Mouse (Mus musculus) neural tube, embryonic 14.5 days (tissue): ENCODE results near the gene Plpp3. TPM values are rescaled to one million over a fixed set of nuclear protein-coding genes. Genes with fewer than 3 reads are reported as not detected.
"Not testable (repeated sequence)": the region's sequence is repeated elsewhere in the genome, so short reads cannot be mapped to it uniquely, and the experiment has no call there.

Experiments used
- ATAC-seq: fragments of 200-750 bp; cut with Nextera tagmentation; 2 replicates; pipeline ENCODE4 v1.8.0; 2017; ENCODE audit warnings: low read depth, mild to moderate bottlenecking, moderate TSS enrichment, moderate library complexity
- H3K27ac ChIP-seq: fragments of 300-500 bp; sonication (generic); 2 replicates; pipeline ENCODE4 v1.5.1; 2014; ENCODE audit warnings: low read depth, mild to moderate bottlenecking, control low read depth, low read length, moderate library complexity, mixed read lengths
- H3K27me3 ChIP-seq: fragments of 300-500 bp; sonication (generic); 2 replicates; pipeline ENCODE4 v1.6.1; 2014; ENCODE audit warnings: low read length; ENCODE audit not compliant: control insufficient read depth, insufficient read depth
- H3K36me3 ChIP-seq: fragments of 300-500 bp; sonication (generic); 2 replicates; pipeline ENCODE4 v1.6.1; 2014; ENCODE audit warnings: low read length, mixed read lengths; ENCODE audit not compliant: control insufficient read depth, insufficient read depth
- H3K4me1 ChIP-seq: fragments of 300-500 bp; sonication (generic); 2 replicates; pipeline ENCODE4 v1.6.1; 2014; ENCODE audit warnings: low read length; ENCODE audit not compliant: control insufficient read depth, insufficient read depth
- H3K4me2 ChIP-seq: fragments of 300-500 bp; sonication (generic); 2 replicates; pipeline ENCODE4 v1.6.1; 2014; ENCODE audit warnings: mild to moderate bottlenecking, low read depth, low read length, control low read depth
- H3K4me3 ChIP-seq: fragments of 300-500 bp; sonication (generic); 2 replicates; pipeline ENCODE4 v1.5.1; 2014; ENCODE audit warnings: low read depth, low read length, control low read depth, mixed read lengths
- H3K9ac ChIP-seq: fragments of 300-500 bp; sonication (generic); replicated peaks from 2 replicates; pipeline ENCODE4 v1.6.1; 2014; ENCODE audit warnings: low read depth, mild to moderate bottlenecking, control low read depth, low read length, mixed read lengths
- H3K9me3 ChIP-seq: fragments of 300-500 bp; sonication (generic); 2 replicates; pipeline ENCODE4 v1.6.1; 2016; ENCODE audit warnings: low read length; ENCODE audit not compliant: control insufficient read depth
- WGBS: fragments of 180-500 bp; shearing (Covaris S2); extraction: QIAGEN DNeasy Blood & Tissue Kit; methylation state at CpG from one replicate; pipeline ENCODE4 v1.1.7; 2014; 5-methylcytosine and 5-hydroxymethylcytosine counted together
- polyA plus RNA-seq: library from polyadenylated mRNA; unstranded; fragments of >200 nt; fragmentation: Nextera tagmentation; extraction: Ambion mirVana; gene quantifications from 2 replicates; pipeline ENCODE4 v1.2.1, GENCODE M21; 2014

The Plpp3 gene
- polyA plus RNA-seq, 1 experiment from 2014 or later, result 58.5 TPM

GRCm38 (mm10) chr4:105265041-105265440, 107.9 kb downstream of the Plpp3 start:
- no peak overlapping the region for H3K9ac ChIP-seq
- no peak overlapping the region for H3K4me2 ChIP-seq
- ATAC-seq, result no peak
- H3K36me3 ChIP-seq, result no peaks in the 10 kb centered on the region
- no peaks in the 10 kb centered on the region for H3K4me1 ChIP-seq
- H3K27ac ChIP-seq, result no peak overlapping the region
- no peak overlapping the region for H3K4me3 ChIP-seq
- H3K9me3 ChIP-seq, result no peaks in the 10 kb centered on the region
- no peaks in the 10 kb centered on the region for H3K27me3 ChIP-seq
- WGBS, result 87% methylated on average over 8 of the region's 8 CpGs

DNA sequence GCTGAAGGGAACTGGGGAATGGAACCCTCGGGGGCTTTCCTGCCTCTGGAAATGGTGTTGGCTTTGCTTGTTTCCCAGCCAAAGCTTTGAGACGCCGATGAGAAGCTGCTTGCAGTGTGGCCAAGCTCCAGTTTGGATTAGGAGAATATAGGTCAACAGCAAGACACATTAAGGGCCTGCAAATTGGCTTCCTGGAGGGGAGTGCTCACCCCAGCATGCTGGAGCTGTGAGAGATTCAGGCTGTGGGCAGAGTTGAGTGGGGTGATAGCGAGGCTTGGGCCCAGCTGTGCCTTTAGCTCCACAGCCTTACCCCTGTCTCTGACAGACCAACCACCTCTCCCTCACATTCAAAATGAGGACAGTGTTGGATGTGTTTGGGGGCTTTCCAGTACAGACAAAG, 108.5 kb downstream of the Plpp3 start:
- 76% methylated on average over 4 of the region's 4 CpGs for WGBS
- Histone ChIP-seq H3K27me3 (no peaks in the 10 kb centered on the region), H3K27ac (no peak overlapping the region), H3K4me1 (no peaks in the 10 kb centered on the region), H3K4me2 (no peak overlapping the region), H3K9ac (no peak overlapping the region), H3K9me3 (no peaks in the 10 kb centered on the region), H3K4me3 (no peak overlapping the region), H3K36me3 (no peaks in the 10 kb centered on the region)
- ATAC-seq, result no peak

DNA sequence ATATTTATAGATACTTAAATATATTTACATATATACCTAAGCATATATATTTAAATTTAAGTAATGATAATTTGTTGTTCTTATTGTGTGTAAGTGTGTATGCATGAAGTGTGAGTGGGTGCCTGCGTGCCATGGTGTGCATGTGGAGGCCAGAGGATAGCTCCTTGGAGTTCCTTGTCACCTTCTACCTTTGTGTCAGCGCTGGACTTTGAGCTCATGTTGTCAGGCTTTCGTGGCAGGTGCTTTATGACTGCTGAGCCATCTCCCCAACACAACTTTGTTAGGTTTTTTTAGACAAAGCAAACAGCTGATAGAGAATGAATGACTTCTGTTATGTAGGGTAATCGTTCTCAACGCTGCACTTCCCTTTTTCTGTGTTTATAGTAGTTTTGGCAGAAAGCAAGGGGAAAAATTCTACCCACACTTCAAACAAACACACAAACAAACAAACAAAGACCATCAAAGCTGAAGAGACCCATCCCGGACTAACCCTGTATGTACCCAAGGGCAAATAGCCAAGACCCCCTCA, 111.1 kb downstream of the Plpp3 start:
- no peak overlapping the region for H3K4me3 ChIP-seq
- WGBS, result 81% methylated on average over 6 of the region's 6 CpGs

DNA sequence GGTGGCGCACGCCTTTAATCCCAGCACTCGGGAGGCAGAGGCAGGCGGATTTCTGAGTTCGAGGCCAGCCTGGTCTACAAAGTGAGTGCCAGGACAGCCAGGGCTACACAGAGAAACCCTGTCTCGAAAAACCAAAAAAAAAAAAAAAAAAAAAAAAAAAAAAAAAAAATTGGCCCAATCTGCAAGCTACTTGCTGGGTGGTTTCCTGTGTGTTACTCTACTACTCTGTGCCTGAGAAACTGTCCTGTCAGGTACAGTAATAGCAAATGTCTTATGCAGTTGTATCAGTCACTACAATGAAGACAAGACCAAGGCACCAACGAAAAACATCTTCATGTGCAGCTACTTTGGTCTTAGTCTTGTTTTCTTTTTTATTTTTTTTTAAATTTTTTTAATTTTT, 112.3 kb downstream of the Plpp3 start:
- H3K27ac ChIP-seq, H3K4me2 ChIP-seq, H3K36me3 ChIP-seq, H3K9me3 ChIP-seq, H3K4me1 ChIP-seq, ATAC-seq, H3K27me3 ChIP-seq, H3K9ac ChIP-seq, H3K4me3 ChIP-seq: not testable (repeated sequence)
- 94% methylated on average over 6 of the region's 7 CpGs for WGBS

More for the DNA sequence above, 111.1 kb downstream of the Plpp3 start:
- Histone ChIP-seq H3K9me3 (no peaks in the 10 kb centered on the region), H3K27me3 (no peaks in the 10 kb centered on the region), H3K9ac (no peak overlapping the region), H3K4me2 (no peak overlapping the region), H3K36me3 (no peaks in the 10 kb centered on the region), H3K4me1 (no peaks in the 10 kb centered on the region), H3K27ac (no peak overlapping the region)
- no peak for ATAC-seq

- H3K36me3 ChIP-seq, result no peaks in the 10 kb centered on the region
- H3K4me2 ChIP-seq, result no peak overlapping the region
- H3K27ac ChIP-seq, result no peak overlapping the region
- H3K4me3 ChIP-seq, result no peak overlapping the region
- 87% methylated on average over 6 of the region's 6 CpGs for WGBS
- H3K9ac ChIP-seq, result no peak overlapping the region
- 0 out of 2 replicates have a peak, but pooled peaks cover 3% of the 10 kb centered on the region for H3K4me1 ChIP-seq
- H3K9me3 ChIP-seq, result no peaks in the 10 kb centered on the region
- ATAC-seq, result no peak
- H3K27me3 ChIP-seq, result no peaks in the 10 kb centered on the region
These were observed 114.0 kb downstream of the Plpp3 start for GRCm38 (mm10) chr4:105271166-105271565.

GRCm38 (mm10) chr4:105273034-105273433, 115.9 kb downstream of the Plpp3 start:
- Histone ChIP-seq H3K4me2 (no peak overlapping the region), H3K4me1 (0 out of 2 replicates have a peak, but pooled peaks cover 3% of the 10 kb centered on the region), H3K27ac (no peak overlapping the region), H3K27me3 (no peaks in the 10 kb centered on the region), H3K9me3 (no peaks in the 10 kb centered on the region), H3K4me3 (no peak overlapping the region), H3K9ac (no peak overlapping the region), H3K36me3 (no peaks in the 10 kb centered on the region)
- 80% methylated on average over 2 of the region's 2 CpGs for WGBS
- ATAC-seq, result no peak

DNA sequence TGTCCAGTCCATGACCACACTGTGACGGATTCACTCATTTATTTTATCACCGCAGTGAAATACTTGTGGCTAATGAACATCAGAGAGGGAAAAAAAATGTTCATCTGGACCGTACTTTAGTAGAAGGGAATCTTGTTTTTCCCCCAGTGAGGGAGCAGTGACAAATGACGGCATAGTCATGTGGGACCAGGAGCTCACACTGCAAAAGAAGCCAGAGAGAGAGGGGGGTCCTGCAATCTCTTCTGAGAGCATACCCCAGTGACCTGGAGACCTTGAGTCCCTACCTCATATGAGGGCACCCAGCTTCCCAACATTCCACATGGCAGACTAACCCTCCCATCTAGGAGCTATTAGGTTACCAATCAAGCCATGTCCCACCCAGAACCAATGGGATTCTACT, 116.3 kb downstream of the Plpp3 start:
- no peak overlapping the region for H3K4me2 ChIP-seq
- no peak for ATAC-seq
- H3K9me3 ChIP-seq, result no peaks in the 10 kb centered on the region
- H3K9ac ChIP-seq, result no peak overlapping the region
- H3K27me3 ChIP-seq, result no peaks in the 10 kb centered on the region
- no peak overlapping the region for H3K4me3 ChIP-seq
- H3K36me3 ChIP-seq, result no peaks in the 10 kb centered on the region
- H3K27ac ChIP-seq, result no peak overlapping the region
- H3K4me1 ChIP-seq, result 0 out of 2 replicates have a peak, but pooled peaks cover 3% of the 10 kb centered on the region
- WGBS, result 86% methylated on average over 4 of the region's 4 CpGs

- Histone ChIP-seq H3K27me3 (no peaks in the 10 kb centered on the region), H3K36me3 (no peaks in the 10 kb centered on the region), H3K27ac (no peak overlapping the region), H3K9ac (no peak overlapping the region), H3K4me3 (no peak overlapping the region), H3K4me1 (0 out of 2 replicates have a peak, but pooled peaks cover 3% of the 10 kb centered on the region), H3K4me2 (no peak overlapping the region), H3K9me3 (no peaks in the 10 kb centered on the region)
- 24% methylated on average over 3 of the region's 3 CpGs for WGBS
- no peak for ATAC-seq
These were observed 118.5 kb downstream of the Plpp3 start for GRCm38 (mm10) chr4:105275616-105276015.

DNA sequence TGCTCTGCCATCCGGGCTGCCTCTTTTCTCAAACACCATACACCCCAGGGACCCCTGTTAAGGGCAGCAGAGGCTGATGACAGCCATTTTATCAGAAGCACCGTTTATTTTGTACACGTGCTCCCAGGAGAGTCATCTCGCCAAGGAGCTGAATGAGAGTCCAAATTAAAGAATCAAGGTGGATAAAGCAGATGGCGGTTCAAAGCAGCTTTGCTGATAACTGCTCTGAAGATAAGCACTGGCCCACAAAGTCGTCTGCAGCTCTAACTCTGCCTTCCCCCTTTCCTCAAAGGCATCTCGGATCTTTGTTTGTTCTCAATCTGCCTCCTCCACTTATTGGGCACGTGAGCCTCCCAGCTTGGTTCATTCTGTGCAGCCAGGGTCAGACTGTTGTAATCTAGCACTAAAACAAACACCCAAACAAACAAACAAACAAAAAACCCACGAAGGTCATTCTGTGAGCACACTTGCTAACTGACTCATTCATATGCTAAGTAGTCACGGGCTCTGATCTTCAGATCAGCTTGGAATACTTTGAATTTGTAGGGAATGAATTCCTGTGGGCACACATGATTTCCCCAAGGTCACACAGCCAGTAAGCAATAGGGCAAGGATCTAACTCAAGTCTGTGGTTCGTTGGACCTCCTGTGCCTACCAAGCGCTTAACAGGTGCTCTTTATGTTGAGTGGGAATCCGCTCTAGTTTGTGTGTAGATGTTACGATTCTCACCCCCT, 119.1 kb downstream of the Plpp3 start:
- Histone ChIP-seq H3K4me2 (no peak overlapping the region), H3K9me3 (no peaks in the 10 kb centered on the region), H3K36me3 (no peaks in the 10 kb centered on the region), H3K27me3 (no peaks in the 10 kb centered on the region), H3K9ac (no peak overlapping the region), H3K4me1 (0 out of 2 replicates have a peak, but pooled peaks cover 3% of the 10 kb centered on the region), H3K27ac (no peak overlapping the region), H3K4me3 (no peak overlapping the region)
- ATAC-seq, result no peak
- 34% methylated on average over 14 of the region's 14 CpGs for WGBS
